Mouse (Mus musculus) ES-E14 (cell line): ENCODE results near the gene Lrrc8d.
A peak's percentile ranks its signal among the peaks of the same experiment; 100 is the strongest.
"Not testable (repeated sequence)": the region's sequence is repeated elsewhere in the genome, so short reads cannot be mapped to it uniquely, and the experiment has no call there.

Experiments used
- CHD2 ChIP-seq: IDR thresholded peaks from 2 replicates; pipeline ENCODE4 v1.6.1; 2014; ENCODE audit warnings: mild to moderate bottlenecking, low read depth, low read length, inconsistent platforms
- HCFC1 ChIP-seq: IDR thresholded peaks from 2 replicates; pipeline ENCODE4 v1.6.1; 2012; ENCODE audit warnings: low read length, inconsistent platforms, borderline replicate concordance; ENCODE audit not compliant: insufficient read depth
- ZC3H11A ChIP-seq: IDR thresholded peaks from 2 replicates; pipeline ENCODE4 v1.6.1; 2012; ENCODE audit warnings: low read depth, mild to moderate bottlenecking, inconsistent platforms, low read length, borderline replicate concordance
- ZNF384 ChIP-seq: IDR thresholded peaks from 2 replicates; pipeline ENCODE4 v1.6.1; 2012; ENCODE audit warnings: low read depth, low read length, inconsistent platforms

DNA sequence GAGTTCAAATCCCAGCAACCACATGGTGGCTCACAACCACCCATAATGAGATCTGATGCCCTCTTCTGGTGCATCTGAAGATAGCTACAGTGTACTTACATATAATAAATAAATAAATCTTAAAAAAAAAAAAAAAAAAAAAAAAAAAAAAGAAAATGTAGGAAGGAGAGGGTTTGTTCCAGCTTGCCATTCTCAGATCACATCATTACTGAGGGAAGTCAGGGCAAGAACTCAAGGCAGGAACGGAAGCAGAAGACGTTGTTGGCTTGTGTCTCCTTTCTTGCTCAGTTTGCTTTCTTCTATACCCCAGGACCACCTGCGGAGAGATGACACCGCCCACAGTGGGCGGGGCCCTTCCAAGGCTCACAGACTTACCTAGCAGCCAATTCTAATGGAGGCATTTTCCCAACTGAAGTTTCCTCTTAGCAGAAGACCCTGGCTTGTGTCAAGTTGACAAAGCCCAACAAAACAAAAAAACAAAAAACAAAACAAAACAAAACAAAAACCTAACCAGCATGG, 165.4 kb downstream of the Lrrc8d start:
- not testable (repeated sequence) for TF ChIP-seq HCFC1, ZC3H11A, CHD2
- TF ChIP-seq ZNF384, result peak; percentile 90
